Mouse (Mus musculus): ENCODE results near the gene Cdkn1b.

DNA sequence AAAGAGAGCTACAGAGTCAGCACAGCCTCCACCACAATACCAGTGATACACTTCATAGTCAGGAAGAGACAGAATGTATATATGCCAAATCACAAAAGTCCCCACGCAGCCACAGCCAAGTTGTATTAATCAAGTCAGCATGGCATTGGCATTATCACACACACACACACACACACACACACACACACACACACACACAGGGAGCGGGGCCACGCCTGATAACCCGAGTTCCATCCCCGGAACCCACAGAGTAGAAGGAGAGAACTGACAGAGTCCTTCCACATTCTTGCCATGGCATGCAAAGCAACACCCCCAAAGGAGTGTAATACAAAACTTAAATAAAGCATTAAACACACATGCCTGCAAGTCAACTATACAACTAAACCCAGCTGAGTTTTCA lies 40.6 kb upstream of the Cdkn1b start:
- TF ChIP-seq CTCF (IDR thresholded peaks at IDR 0.05; ENCODE audit: low read depth, low read length) (no peak), POLR2A (IDR thresholded peaks at IDR 0.05; ENCODE audit: insufficient read depth, low read length) (no peak)
